Mouse (Mus musculus) hindbrain, embryonic 14.5 days (tissue): ENCODE measurements around the gene Gng12. TPM values are rescaled to one million over a fixed set of nuclear protein-coding genes. Genes with fewer than 3 reads are reported as not detected.

Experiments
- ATAC-seq: fragments of 200-750 bp; cut with Nextera tagmentation; 2 replicates; pipeline ENCODE4 v1.8.0; 2017; ENCODE audit warnings: moderate number of reproducible peaks, mild to moderate bottlenecking, moderate TSS enrichment, moderate library complexity; ENCODE audit not compliant: low FRiP score
- DNase-seq: peaks from one replicate; pipeline ENCODE4 v3.0.0-alpha.2; 2015; ENCODE audit warnings: low spot score
- H3K27ac ChIP-seq: fragments of 300-500 bp; sonication (generic); 2 replicates; pipeline ENCODE4 v1.5.1; 2014; ENCODE audit warnings: mild to moderate bottlenecking, moderate library complexity
- H3K27me3 ChIP-seq: fragments of 300-500 bp; sonication (generic); 2 replicates; pipeline ENCODE4 v1.6.1; 2014; ENCODE audit warnings: mild to moderate bottlenecking, low read length, mixed read lengths; ENCODE audit not compliant: control insufficient read depth, insufficient read depth
- H3K36me3 ChIP-seq: fragments of 300-500 bp; sonication (generic); replicated peaks from 2 replicates; pipeline ENCODE4 v1.6.1; 2014; ENCODE audit not compliant: control insufficient read depth, insufficient read depth
- H3K4me1 ChIP-seq: fragments of 300-500 bp; sonication (generic); replicated peaks from 2 replicates; pipeline ENCODE4 v1.6.1; 2014; ENCODE audit warnings: antibody characterized with exemption, low read length, mixed read lengths; ENCODE audit not compliant: control insufficient read depth, insufficient read depth
- H3K4me2 ChIP-seq: fragments of 300-500 bp; sonication (generic); replicated peaks from 2 replicates; pipeline ENCODE4 v1.6.1; 2014; ENCODE audit warnings: mild to moderate bottlenecking, moderate library complexity
- H3K4me3 ChIP-seq: fragments of 300-500 bp; sonication (generic); replicated peaks from 2 replicates; pipeline ENCODE4 v1.5.1; 2014; ENCODE audit warnings: mild to moderate bottlenecking, low read length
- H3K9ac ChIP-seq: fragments of 300-500 bp; sonication (generic); 2 replicates; pipeline ENCODE4 v1.6.1; 2014
- H3K9me3 ChIP-seq: fragments of 300-500 bp; sonication (generic); 2 replicates; pipeline ENCODE4 v1.6.1; 2016; ENCODE audit warnings: low read length; ENCODE audit not compliant: control insufficient read depth
- WGBS: fragments of 180-500 bp; shearing (Covaris S2); extraction: QIAGEN DNeasy Blood & Tissue Kit; methylation state at CpG from one replicate; pipeline ENCODE4 v1.1.7; 2014; 5-methylcytosine and 5-hydroxymethylcytosine counted together
- polyA plus RNA-seq: library from polyadenylated mRNA; unstranded; fragments of >200 nt; fragmentation: Nextera tagmentation; extraction: Ambion mirVana; gene quantifications from 2 replicates; pipeline ENCODE4 v1.2.1, GENCODE M21; 2014

Gene Gng12
- polyA plus RNA-seq, 1 experiment from 2014 or later: 71.2 TPM

DNA sequence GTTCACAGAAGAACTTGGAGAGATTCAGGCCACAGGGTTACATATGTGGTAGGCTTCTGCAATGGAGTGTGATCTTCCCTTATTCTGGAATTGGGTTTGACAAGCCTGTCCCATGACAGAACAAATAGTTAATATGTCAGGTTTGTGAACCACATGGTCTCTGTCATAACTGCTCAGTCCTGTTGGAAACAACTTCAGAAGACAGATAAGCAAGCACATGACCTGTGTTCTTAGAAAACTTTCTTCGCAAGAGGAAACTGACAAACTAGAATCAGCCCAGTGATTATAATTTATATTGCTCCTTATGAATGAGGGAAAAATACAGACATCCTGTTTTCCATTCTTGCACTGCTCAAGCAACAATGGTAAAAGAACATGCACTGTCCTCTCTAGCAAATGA, 83.0 kb downstream of the Gng12 start:
- Histone ChIP-seq H3K27ac (no peak overlapping the region), H3K36me3 (no peaks in the 10 kb centered on the region), H3K27me3 (no peaks in the 10 kb centered on the region), H3K4me2 (no peak overlapping the region), H3K9ac (no peak overlapping the region), H3K4me3 (no peak overlapping the region), H3K4me1 (no peaks in the 10 kb centered on the region), H3K9me3 (no peaks in the 10 kb centered on the region)
- ATAC-seq: no peak
- WGBS: 95% methylated on average over 1 of the region's 1 CpGs
- no peak for DNase-seq

DNA sequence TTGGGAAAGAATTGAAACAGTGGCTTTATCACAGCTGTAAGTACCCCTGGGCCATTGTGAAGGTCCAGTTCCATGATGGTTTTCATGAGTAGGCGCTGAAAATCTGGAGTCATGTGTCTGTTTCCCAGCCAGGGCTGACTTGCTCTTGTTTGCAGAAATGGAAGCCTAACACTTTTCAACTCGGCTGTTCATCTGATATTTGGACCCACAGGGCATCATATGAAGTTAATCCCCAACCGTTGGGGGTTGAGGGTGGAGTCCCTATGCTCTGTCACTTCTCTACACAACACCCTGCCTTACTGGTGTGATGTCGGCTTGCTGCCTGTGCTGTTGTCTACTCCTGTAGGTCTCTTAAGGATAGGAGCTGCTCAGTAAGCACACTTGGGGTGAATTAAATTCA, 83.8 kb downstream of the Gng12 start:
- ATAC-seq (no peak), DNase-seq (no peak)
- Histone ChIP-seq H3K4me3 (no peak overlapping the region), H3K9ac (no peak overlapping the region), H3K27me3 (no peaks in the 10 kb centered on the region), H3K4me1 (no peaks in the 10 kb centered on the region), H3K27ac (no peak overlapping the region), H3K36me3 (no peaks in the 10 kb centered on the region), H3K4me2 (no peak overlapping the region), H3K9me3 (no peaks in the 10 kb centered on the region)
- WGBS: 82% methylated on average over 4 of the region's 4 CpGs

DNA sequence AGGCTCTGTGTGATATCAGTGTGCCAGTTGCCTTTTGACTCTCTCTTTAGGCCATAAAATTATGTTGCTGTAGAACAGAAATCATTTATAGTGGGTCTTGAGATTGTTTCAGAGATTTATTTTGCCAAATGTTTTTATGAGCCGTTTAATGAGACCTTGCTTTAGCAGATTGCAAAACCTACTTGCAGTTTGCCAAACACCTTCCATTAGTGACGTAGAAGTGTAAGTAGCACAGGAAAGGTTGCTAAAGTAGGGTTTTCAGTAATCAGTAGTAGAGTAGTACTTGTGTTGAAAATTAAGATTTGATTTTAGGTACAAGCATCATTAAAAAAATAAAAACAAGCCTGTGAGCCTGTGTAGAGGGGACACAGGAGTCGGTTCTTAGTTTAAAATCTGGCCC, 85.2 kb downstream of the Gng12 start:
- Histone ChIP-seq H3K9ac (no peak overlapping the region), H3K27me3 (no peaks in the 10 kb centered on the region), H3K9me3 (no peaks in the 10 kb centered on the region), H3K4me3 (no peak overlapping the region), H3K36me3 (no peaks in the 10 kb centered on the region), H3K4me1 (no peaks in the 10 kb centered on the region), H3K27ac (no peak overlapping the region), H3K4me2 (no peak overlapping the region)
- DNase-seq (no peak), ATAC-seq (no peak)
- 95% methylated on average over 3 of the region's 3 CpGs for WGBS

DNA sequence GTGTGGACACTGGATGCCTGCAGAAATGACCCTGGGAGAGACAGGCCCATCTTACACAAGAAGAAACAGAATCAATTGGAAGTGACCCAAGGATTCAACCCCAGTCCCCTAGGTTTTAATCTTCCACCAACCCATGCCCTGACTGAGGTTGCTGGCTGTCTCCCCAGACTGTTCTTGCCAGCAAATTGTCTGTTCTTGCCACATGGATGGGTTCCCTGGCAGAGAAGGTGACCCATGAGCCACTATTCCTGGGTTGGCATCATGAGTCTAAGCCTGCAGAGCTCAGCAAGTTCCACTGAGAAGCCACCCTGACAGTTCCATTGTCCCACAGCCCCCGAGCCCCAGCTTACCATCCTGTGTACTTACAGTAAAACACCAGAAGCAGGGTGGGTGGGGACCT, 85.7 kb downstream of the Gng12 start:
- DNase-seq (no peak), ATAC-seq (no peak)
- Histone ChIP-seq H3K27me3 (no peaks in the 10 kb centered on the region), H3K4me3 (no peak overlapping the region), H3K36me3 (no peaks in the 10 kb centered on the region), H3K9me3 (no peaks in the 10 kb centered on the region), H3K9ac (no peak overlapping the region), H3K4me1 (no peaks in the 10 kb centered on the region), H3K4me2 (no peak overlapping the region), H3K27ac (no peak overlapping the region)
- 83% methylated on average over 1 of the region's 1 CpGs for WGBS

DNA sequence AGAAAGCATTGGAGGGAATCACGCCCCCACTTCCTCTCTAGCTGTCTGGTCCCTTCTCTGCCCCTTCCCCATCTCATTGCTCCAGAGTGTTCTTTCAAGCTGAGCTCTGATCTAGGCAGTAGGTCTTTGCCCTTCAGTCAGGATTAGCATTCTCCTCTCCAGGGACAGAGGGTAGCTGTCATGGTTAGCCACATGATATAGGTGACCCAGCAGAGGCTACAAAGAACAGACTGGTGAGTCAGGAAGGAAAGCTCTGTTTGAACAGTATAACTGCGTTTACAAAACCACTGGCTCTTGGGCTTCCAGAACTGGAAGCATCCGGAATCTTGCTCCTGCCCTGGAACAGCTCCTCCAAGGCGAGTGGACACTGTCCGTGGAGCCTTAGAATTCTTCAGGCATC, 87.9 kb downstream of the Gng12 start:
- Histone ChIP-seq H3K27me3 (no peaks in the 10 kb centered on the region), H3K9ac (no peak overlapping the region), H3K4me3 (no peak overlapping the region), H3K4me2 (no peak overlapping the region), H3K36me3 (no peaks in the 10 kb centered on the region), H3K9me3 (no peaks in the 10 kb centered on the region), H3K4me1 (no peaks in the 10 kb centered on the region), H3K27ac (no peak overlapping the region)
- DNase-seq (no peak), ATAC-seq (no peak)
- 90% methylated on average over 5 of the region's 5 CpGs for WGBS

DNA sequence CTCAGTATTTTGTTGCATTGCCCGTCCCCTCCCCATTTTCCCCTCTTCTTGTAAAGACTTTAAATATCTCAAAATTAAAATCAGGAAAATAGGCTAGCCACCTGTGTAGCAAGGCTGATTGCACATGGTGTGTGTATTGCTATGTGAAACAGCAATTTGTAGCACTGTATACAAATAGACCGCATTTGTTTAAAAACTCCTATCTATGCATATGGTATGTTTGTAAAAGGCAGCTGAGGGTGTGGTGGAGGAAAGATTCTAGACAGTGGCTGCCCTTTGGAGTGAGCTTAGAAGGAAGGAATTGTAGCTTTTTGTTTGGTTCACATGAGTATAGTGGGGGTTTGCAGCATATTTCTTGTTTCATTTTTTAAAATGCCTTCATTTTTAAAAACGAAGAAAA, 88.5 kb downstream of the Gng12 start:
- ATAC-seq: no peak
- Histone ChIP-seq H3K4me1 (no peaks in the 10 kb centered on the region), H3K27ac (no peak overlapping the region), H3K27me3 (no peaks in the 10 kb centered on the region), H3K36me3 (no peaks in the 10 kb centered on the region), H3K4me2 (no peak overlapping the region), H3K9ac (no peak overlapping the region), H3K4me3 (no peak overlapping the region), H3K9me3 (no peaks in the 10 kb centered on the region)
- 95% methylated on average over 3 of the region's 3 CpGs for WGBS
- DNase-seq: no peak

DNA sequence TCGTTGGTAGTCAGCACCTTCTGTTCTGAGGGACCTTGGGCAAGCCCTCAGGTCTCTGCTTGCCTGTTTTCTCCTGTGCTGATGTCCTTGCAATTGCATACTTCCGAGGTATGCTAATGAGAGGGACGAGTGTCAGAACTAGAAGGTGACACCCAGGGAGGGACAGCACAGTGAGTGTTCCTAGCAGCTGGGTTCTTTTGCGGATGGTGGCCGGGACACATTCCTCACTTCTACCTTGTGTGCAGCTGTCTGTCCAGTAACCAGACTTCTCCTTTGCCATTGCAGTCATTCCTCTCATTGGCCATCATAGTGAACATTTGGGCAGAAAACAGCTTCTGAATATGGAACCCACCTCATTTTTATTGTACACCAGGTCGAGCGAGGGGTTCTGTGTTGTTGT, 89.3 kb downstream of the Gng12 start:
- Histone ChIP-seq H3K9me3 (no peaks in the 10 kb centered on the region), H3K4me3 (no peak overlapping the region), H3K4me2 (no peak overlapping the region), H3K36me3 (no peaks in the 10 kb centered on the region), H3K9ac (no peak overlapping the region), H3K27me3 (no peaks in the 10 kb centered on the region), H3K27ac (no peak overlapping the region), H3K4me1 (no peaks in the 10 kb centered on the region)
- DNase-seq (no peak), ATAC-seq (no peak)
- 78% methylated on average over 7 of the region's 7 CpGs for WGBS

DNA sequence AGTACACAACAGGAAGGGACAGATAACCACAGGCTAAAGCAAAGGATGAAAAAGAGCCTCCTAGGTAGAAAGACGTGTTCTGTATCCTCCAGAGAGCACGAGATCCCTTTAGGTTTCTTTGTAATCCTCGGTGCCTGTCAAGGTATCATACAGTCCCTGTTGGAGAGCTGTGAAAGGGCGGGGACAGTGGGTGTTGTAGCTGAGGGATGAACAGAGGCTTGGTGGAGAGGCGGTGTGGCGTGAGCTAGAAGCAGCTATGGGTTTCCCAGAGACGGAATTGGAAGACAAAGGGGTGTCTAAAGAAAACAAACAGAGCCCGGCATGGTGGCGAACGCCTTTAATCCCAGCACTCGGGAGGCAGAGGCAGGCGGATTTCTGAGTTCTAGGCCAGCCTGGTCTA, 89.9 kb downstream of the Gng12 start:
- H3K9ac ChIP-seq: no peak overlapping the region
- H3K27me3 ChIP-seq: no peaks in the 10 kb centered on the region
- no peak overlapping the region for H3K27ac ChIP-seq
- H3K4me2 ChIP-seq: no peak overlapping the region
- no peaks in the 10 kb centered on the region for H3K4me1 ChIP-seq
- no peaks in the 10 kb centered on the region for H3K9me3 ChIP-seq
- 81% methylated on average over 12 of the region's 12 CpGs for WGBS
- H3K36me3 ChIP-seq: no peaks in the 10 kb centered on the region
- ATAC-seq (no peak), DNase-seq (no peak)
- H3K4me3 ChIP-seq: no peak overlapping the region

DNA sequence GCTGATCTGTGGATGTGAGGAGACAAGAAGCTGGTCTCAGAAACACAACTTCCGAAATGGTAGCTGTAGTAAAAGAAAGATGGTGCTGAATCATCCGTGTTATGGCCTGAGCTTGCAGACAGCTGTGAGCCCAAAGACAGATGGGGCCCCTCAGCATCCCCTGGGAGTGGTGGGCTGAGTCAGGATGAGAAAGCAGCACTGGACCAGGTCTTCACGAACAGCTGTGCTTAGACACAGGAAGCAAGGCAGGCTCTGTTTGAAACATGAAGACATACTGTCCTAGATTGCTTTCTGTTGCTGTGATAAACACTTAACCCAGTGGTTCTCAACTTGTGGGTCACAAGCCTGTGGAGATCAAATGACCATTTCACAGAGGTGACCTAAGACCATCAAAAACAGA, 91.4 kb downstream of the Gng12 start:
- Histone ChIP-seq H3K27ac (no peak overlapping the region), H3K4me2 (no peak overlapping the region), H3K27me3 (no peaks in the 10 kb centered on the region), H3K9me3 (no peaks in the 10 kb centered on the region), H3K4me3 (no peak overlapping the region), H3K4me1 (no peaks in the 10 kb centered on the region), H3K9ac (no peak overlapping the region), H3K36me3 (no peaks in the 10 kb centered on the region)
- DNase-seq (no peak), ATAC-seq (no peak)
- 62% methylated on average over 3 of the region's 3 CpGs for WGBS

DNA sequence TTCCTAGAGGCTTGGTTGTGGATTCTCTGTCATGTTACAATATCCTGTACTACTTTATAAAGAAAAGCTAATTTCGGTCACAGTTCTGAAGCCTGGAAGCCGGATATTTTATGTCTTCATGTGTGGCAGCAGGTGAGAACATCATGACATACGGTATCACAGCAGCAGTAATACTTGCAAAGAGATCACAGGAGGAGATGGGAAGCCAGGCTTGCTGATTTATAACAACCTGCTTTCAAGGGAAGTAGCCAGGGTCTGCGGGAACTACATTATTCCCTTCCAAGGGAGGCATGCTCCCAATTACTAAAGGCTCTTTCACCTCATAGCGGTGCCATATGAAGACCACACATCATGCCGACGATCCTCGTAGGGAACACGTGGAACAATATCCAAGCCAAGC, 92.2 kb downstream of the Gng12 start:
- no peak overlapping the region for H3K4me3 ChIP-seq

More for the DNA sequence above, 92.2 kb downstream of the Gng12 start:
- Histone ChIP-seq H3K27ac (no peak overlapping the region), H3K9me3 (no peaks in the 10 kb centered on the region), H3K4me2 (no peak overlapping the region), H3K36me3 (no peaks in the 10 kb centered on the region), H3K27me3 (no peaks in the 10 kb centered on the region), H3K4me1 (no peaks in the 10 kb centered on the region), H3K9ac (no peak overlapping the region)
- DNase-seq (no peak), ATAC-seq (no peak)
- WGBS: 85% methylated on average over 9 of the region's 9 CpGs
